Mouse (Mus musculus): ENCODE data around the gene Sugct. TPM values are rescaled to one million over a fixed set of nuclear protein-coding genes. Genes with fewer than 3 reads are reported as not detected.
"Not testable (repeated sequence)": the region's sequence is repeated elsewhere in the genome, so short reads cannot be mapped to it uniquely, and the experiment has no call there.

Sugct gene
- total and polyA plus RNA-seq, 3 experiments, result 1.00 to 1.0 (median 1.0) TPM

GRCm38 (mm10) chr13:16838409-16838808, 856.9 kb downstream of the Sugct start:
- Histone ChIP-seq H3K27ac (no peak overlapping the region), H3K4me3 (no peak overlapping the region), H3K79me2 (replicated peaks; ENCODE audit: control insufficient read depth, insufficient read depth, low read length) (no peaks in the 10 kb centered on the region), H3K36me3 (ENCODE audit: control insufficient read depth, insufficient read depth, low read length) (no peaks in the 10 kb centered on the region), H3K9ac (ENCODE audit: low read depth, low read length) (no peak overlapping the region), H3K27me3 (ENCODE audit: control insufficient read depth, insufficient read depth, low read length) (no peaks in the 10 kb centered on the region), H3K4me1 (ENCODE audit: control insufficient read depth, insufficient read depth, low read length) (no peaks in the 10 kb centered on the region)
- TF ChIP-seq POLR2A (IDR thresholded peaks at IDR 0.05; ENCODE audit: insufficient read depth, low read depth, low read length), result no peak
- TF ChIP-seq EP300 (IDR thresholded peaks at IDR 0.05; ENCODE audit: insufficient read depth, low read depth, low read length), result no peak
- no peak for TF ChIP-seq CTCF (IDR thresholded peaks at IDR 0.05)
- 66% methylated on average over 3 of the region's 3 CpGs for WGBS
- DNase-seq, result no peak
- intact Hi-C loops (cut with DNase I), result no loop called here

GRCm38 (mm10) chr13:16835111-16835510, 860.2 kb downstream of the Sugct start:
- no peak overlapping the region for H3K27ac ChIP-seq
- TF ChIP-seq POLR2A (IDR thresholded peaks at IDR 0.05; ENCODE audit: insufficient read depth, low read depth, low read length) (no peak), EP300 (IDR thresholded peaks at IDR 0.05; ENCODE audit: insufficient read depth, low read depth, low read length) (no peak), CTCF (IDR thresholded peaks at IDR 0.05) (no peak)
- WGBS, result 36% methylated on average over 2 of the region's 2 CpGs
- H3K36me3 ChIP-seq (ENCODE audit: control insufficient read depth, insufficient read depth, low read length), result no peaks in the 10 kb centered on the region
- H3K79me2 ChIP-seq (replicated peaks; ENCODE audit: control insufficient read depth, insufficient read depth, low read length), result no peaks in the 10 kb centered on the region
- DNase-seq, result no peak
- no peaks in the 10 kb centered on the region for H3K4me1 ChIP-seq (ENCODE audit: control insufficient read depth, insufficient read depth, low read length)
- H3K9ac ChIP-seq (ENCODE audit: low read depth, low read length), result no peak overlapping the region
- H3K4me3 ChIP-seq, result no peak overlapping the region
- intact Hi-C loops (cut with DNase I), result no loop called here
- no peaks in the 10 kb centered on the region for H3K27me3 ChIP-seq (ENCODE audit: control insufficient read depth, insufficient read depth, low read length)

GRCm38 (mm10) chr13:16833069-16833468, 862.3 kb downstream of the Sugct start:
- no peaks in the 10 kb centered on the region for H3K27me3 ChIP-seq (ENCODE audit: control insufficient read depth, insufficient read depth, low read length)
- intact Hi-C loops (cut with DNase I), result no loop called here
- H3K9ac ChIP-seq (ENCODE audit: low read depth, low read length), result no peak overlapping the region
- TF ChIP-seq EP300 (IDR thresholded peaks at IDR 0.05; ENCODE audit: insufficient read depth, low read depth, low read length) (no peak), CTCF (IDR thresholded peaks at IDR 0.05) (no peak), POLR2A (IDR thresholded peaks at IDR 0.05; ENCODE audit: insufficient read depth, low read depth, low read length) (no peak)
- DNase-seq, result no peak
- H3K4me3 ChIP-seq, result no peak overlapping the region
- no peaks in the 10 kb centered on the region for H3K79me2 ChIP-seq (replicated peaks; ENCODE audit: control insufficient read depth, insufficient read depth, low read length)
- no peaks in the 10 kb centered on the region for H3K4me1 ChIP-seq (ENCODE audit: control insufficient read depth, insufficient read depth, low read length)
- no peak overlapping the region for H3K27ac ChIP-seq
- no peaks in the 10 kb centered on the region for H3K36me3 ChIP-seq (ENCODE audit: control insufficient read depth, insufficient read depth, low read length)

GRCm38 (mm10) chr13:16831840-16832239, 863.5 kb downstream of the Sugct start:
- WGBS, result 66% methylated on average over 8 of the region's 8 CpGs
- intact Hi-C loops (cut with DNase I), result no loop called here

GRCm38 (mm10) chr13:16830291-16830690, 865.1 kb downstream of the Sugct start:
- H3K27me3 ChIP-seq (ENCODE audit: control insufficient read depth, insufficient read depth, low read length); H3K79me2 ChIP-seq (replicated peaks; ENCODE audit: control insufficient read depth, insufficient read depth, low read length); H3K4me3 ChIP-seq; H3K27ac ChIP-seq; H3K4me1 ChIP-seq (ENCODE audit: control insufficient read depth, insufficient read depth, low read length); DNase-seq; H3K9ac ChIP-seq (ENCODE audit: low read depth, low read length); H3K36me3 ChIP-seq (ENCODE audit: control insufficient read depth, insufficient read depth, low read length); intact Hi-C loops (cut with DNase I): not testable (repeated sequence)
- WGBS, result 67% methylated on average over 6 of the region's 6 CpGs

More at GRCm38 (mm10) chr13:16831840-16832239, 863.5 kb downstream of the Sugct start:
- Histone ChIP-seq H3K4me1 (ENCODE audit: control insufficient read depth, insufficient read depth, low read length) (no peaks in the 10 kb centered on the region), H3K79me2 (replicated peaks; ENCODE audit: control insufficient read depth, insufficient read depth, low read length) (no peaks in the 10 kb centered on the region), H3K36me3 (ENCODE audit: control insufficient read depth, insufficient read depth, low read length) (no peaks in the 10 kb centered on the region), H3K9ac (ENCODE audit: low read depth, low read length) (no peak overlapping the region), H3K27me3 (ENCODE audit: control insufficient read depth, insufficient read depth, low read length) (no peaks in the 10 kb centered on the region), H3K4me3 (no peak overlapping the region), H3K27ac (no peak overlapping the region)
- no peak for DNase-seq
- TF ChIP-seq EP300 (IDR thresholded peaks at IDR 0.05; ENCODE audit: insufficient read depth, low read depth, low read length), result no peak
- no peak for TF ChIP-seq POLR2A (IDR thresholded peaks at IDR 0.05; ENCODE audit: insufficient read depth, low read depth, low read length)
- TF ChIP-seq CTCF (IDR thresholded peaks at IDR 0.05), result no peak

- intact Hi-C loops (cut with DNase I), result loop anchor here (10.0 kb wide), 1 partner anchor 815 kb away; the partner anchor contains the start of gene Inhba
- 55% methylated on average over 2 of the region's 2 CpGs for WGBS
- Histone ChIP-seq H3K79me2 (replicated peaks; ENCODE audit: control insufficient read depth, insufficient read depth, low read length) (no peaks in the 10 kb centered on the region), H3K9ac (ENCODE audit: low read depth, low read length) (no peak overlapping the region), H3K4me3 (no peak overlapping the region), H3K4me1 (ENCODE audit: control insufficient read depth, insufficient read depth, low read length) (no peaks in the 10 kb centered on the region), H3K27ac (no peak overlapping the region), H3K27me3 (ENCODE audit: control insufficient read depth, insufficient read depth, low read length) (no peaks in the 10 kb centered on the region), H3K36me3 (ENCODE audit: control insufficient read depth, insufficient read depth, low read length) (no peaks in the 10 kb centered on the region)
- no peak for DNase-seq
- no peak for TF ChIP-seq POLR2A (IDR thresholded peaks at IDR 0.05; ENCODE audit: insufficient read depth, low read depth, low read length)
- TF ChIP-seq CTCF (IDR thresholded peaks at IDR 0.05), result no peak
- TF ChIP-seq EP300 (IDR thresholded peaks at IDR 0.05; ENCODE audit: insufficient read depth, low read depth, low read length), result no peak
Measured at GRCm38 (mm10) chr13:16829589-16829988, 865.8 kb downstream of the Sugct start.
